Mouse (Mus musculus): ENCODE measurements at regions not wholly inside any gene's neighbourhood (a gene's known extent, or its start where the extent isn't known, plus 50 kb on each side); places are given as distances from the start of the nearest gene placed in this dataset.

DNA sequence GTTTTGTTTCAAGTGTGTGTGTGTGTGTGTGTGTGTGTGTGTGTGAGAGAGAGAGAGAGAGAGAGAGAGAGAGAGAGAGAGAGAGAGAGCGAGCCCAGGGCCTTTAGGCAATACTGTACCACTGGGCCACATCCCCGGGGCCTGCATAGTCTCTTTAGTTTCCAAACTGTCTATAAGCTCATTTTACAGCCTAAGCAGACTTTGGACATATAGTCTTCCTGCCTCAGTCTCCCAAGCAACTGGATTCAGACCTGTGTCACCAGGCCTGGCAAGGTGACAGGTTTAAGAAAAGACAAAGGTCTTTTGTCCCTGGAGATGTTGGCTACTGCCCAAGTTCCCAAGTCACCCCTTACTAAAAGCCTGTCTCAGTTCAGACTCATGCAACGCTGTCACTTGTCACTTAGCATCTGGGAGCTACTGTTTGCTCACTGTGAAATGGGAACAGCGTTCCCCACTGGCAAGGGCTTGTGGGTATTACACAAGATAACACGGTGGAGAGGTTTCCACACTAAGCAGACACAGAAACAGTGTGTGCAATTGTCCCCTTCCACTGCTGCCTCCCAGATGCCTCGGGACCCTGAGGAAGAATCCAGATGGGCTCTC is 113.6 kb upstream of the Irf2bp2 start:
- no peak for DNase-seq

DNA sequence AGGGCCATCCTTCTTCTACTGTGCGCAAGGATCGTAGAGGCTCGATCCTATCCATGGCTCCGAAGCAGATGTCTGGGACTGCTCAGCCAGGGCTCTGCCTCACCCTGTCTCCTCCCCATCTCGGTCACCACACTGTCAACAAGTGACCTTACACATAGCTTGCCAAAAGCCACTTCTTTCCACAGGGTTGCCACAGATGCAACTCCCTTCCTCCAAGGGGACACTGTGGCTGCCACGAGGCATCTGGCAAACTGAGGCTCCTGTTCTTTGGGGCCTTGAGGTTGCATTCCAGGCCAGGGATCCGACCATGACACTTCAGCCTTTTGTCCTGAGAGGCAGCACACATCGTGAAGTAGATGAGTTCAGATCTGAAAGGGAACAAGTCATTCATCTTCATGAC is 112.5 kb upstream of the Irf2bp2 start:
- DNase-seq: no peak

DNA sequence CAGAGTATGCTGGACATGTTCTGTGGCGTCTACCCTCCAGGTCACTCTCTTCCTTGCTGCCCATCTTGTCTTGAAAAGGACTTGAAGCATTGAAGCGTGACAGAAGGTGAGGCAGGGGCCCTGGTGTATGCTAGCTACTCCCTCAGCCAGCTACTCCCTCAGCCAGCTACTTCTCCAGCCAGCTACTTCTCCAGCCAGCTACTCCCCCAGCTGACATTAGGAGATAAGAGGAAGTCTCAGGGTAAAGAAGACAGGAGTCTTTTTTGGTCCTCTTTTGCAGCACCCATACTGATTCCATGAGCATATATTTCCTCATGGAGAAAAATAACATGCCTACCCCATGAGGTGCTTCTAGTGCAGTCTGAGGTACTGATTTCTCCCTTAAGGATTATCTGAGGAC is 111.6 kb upstream of the Irf2bp2 start:
- DNase-seq: no peak

DNA sequence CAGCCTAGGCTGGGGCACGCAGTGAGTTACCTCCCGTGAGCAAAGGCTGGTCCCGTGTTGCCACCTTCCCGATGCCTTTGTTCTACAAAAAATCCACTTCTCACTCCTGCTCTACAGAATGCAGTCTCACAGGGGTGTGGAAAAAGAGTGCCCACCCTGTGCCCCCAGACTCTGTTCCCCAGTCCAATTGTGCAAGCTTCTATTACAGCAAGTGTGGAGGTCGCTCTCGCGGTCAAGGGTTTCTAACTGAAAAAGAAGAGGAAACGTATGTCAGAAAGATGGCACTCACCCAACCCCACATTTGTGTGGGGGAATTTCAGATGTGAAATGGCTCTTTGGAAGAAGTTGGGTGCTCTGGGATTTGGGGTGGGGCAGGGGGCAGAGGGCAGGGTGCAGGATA is 110.9 kb upstream of the Irf2bp2 start:
- DNase-seq: no peak

DNA sequence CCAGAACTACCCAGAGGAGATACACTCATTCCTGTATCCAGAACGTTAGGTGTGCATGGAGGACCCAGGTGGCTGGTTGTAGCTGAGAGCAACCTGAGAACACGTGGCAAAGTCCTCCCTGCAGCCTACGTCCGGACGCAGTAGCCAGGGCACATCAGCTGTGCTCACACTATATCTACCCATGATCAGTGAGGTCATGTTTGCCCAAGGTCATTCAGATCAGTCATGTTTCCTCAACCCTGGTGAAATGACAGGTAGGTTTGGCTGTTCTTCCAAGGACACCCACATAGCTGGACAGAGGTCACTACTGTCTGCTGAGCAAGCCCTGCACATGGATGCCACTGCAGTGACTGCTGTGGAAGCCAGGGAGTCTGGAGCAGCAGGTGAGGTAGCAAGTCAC is 109.8 kb upstream of the Irf2bp2 start:
- DNase-seq: no peak

DNA sequence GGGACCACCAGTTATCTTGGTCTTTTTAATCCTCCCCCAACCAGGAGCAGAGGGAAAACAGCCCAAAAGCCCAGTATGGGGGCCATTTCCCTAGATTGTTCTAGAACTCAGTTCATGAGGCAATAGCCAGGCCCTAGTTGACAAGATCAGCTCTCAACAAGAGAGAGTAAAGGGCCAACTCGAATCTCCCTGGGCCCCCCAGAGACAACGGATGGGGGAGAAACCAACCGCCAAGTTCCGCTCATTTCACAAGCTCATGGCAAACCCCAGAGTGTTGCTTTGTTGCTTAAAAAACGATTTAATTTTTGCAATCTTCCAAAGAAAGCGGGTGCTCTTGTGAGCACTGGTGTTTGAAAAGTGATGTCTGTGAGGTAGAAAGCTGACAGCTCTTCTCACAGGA is 108.5 kb upstream of the Irf2bp2 start:
- no peak for DNase-seq

DNA sequence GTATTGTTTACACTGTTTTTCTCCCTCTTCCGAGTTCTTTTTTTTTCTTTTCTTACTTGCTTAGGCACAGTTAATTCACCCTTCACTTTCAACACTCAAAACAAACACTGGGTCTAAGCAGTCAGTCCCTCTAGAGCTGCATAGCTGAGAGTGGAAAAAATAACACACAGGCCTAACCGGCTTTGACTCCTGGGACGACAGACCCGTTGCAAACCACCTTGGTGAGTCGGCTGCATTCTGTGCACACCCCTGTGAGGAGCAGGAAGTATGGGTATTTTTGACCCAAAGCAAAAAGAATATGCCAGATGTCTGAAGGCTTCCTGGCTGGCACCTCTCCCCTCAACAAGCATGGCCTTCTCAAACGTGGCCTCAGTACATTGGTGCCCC is 105.6 kb upstream of the Irf2bp2 start:
- no peak for DNase-seq

DNA sequence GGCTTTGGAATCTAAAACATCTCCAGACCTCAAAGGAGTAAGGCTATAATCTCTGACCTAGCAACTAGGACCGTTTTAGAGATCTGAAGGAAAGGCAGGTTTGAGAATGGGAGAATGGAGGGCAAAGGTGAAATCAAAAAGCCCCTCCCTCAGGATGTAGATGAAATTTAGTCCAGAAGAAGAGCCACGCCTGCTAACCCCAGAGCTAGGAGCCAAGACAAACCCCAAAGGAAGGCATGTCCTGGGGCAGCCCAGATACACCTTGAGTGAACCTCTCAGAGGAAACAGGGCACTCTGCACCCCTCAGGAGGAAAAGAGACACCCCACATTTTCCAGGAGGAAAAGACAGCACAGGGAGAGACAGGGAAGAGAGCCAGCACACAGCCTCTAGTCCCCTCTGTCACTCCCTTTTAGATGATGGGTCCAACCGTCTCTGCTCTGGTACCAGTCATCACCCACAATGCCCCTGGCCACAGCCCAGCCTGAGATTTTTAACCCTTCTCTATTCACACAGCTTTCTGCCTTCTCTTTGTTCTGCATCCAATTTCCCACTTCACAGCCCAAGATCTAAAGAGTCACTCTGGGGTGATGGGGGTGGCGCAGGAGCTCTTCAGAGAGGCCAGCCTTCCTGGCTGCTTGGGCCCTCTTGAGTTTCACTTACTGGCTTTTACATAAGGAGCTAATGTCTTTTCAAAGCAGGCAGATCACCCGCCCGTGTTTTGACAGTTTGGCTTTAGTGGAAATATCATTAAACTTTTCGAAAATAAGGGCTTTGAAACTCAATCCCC is 105.0 kb upstream of the Irf2bp2 start:
- no peak for DNase-seq

DNA sequence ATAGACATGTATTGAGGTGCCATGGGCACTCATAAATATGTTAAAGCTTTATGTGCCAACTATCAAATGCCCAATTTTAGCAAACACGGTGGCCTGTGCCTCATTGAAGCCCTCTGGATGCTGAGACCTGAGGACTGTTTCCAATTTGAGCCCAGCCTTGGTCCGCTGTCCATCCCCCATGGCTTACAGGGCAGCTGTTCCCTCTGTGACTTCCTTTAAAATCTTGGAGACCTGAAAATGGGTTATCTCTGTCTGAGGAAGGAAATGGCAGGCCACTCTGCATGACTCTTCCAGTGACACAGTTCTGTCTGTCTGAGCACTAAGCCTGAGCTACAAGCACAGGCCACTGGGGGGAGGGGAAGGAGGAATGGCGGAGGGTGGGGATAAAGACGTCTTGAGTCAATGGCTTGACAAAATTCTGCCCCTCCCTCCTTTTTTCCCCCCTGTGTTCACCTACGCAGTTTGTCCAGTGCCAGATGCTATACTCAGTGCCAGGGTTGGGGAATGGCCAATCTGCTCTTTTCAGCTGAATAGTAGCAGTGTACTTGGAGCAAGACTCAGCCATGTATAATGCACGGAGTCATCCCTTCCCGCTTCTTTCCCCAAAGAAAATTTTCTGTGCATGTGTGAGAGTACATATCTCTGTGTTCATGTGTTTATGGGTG is 102.7 kb upstream of the Irf2bp2 start:
- no peak for DNase-seq

DNA sequence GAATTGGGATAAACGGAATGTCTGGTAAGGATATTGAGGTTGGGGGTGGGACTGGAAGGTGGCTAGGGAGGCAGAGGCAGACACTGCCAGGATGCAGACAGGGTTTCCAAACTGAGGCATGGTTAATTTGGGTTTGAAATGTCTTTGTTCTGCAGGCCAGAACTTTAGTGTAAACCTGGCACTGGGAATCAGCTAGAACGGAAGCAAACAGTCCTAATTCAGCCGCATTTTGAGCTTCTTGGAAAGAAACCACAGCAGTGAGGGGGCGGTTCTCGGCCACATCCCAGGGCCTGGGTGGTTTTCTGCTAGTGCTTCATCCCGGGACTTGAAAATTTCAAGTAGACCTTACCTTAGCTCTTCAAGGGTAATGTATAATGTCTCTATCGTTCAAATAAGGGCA is 100.6 kb upstream of the Irf2bp2 start:
- DNase-seq: no peak

DNA sequence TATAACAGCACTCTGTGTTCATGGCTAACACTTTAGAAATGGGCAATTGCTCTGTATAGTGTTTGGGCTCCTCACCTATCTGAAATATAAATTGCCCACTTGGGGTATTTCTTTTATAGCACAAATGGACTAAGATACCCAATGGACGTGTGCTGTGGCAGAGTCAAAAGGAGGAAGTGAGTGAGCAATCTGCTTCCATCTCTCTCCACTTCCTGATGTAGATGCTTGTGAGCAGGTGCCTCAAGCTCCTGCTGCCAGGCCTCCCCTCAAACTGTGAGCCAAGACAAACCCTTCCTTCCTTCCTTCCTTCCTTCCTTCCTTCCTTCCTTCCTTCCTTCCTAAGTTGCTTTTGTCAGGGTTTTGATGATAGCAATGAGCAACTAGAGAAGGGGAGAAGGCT is 99.9 kb upstream of the Irf2bp2 start:
- no peak for DNase-seq

DNA sequence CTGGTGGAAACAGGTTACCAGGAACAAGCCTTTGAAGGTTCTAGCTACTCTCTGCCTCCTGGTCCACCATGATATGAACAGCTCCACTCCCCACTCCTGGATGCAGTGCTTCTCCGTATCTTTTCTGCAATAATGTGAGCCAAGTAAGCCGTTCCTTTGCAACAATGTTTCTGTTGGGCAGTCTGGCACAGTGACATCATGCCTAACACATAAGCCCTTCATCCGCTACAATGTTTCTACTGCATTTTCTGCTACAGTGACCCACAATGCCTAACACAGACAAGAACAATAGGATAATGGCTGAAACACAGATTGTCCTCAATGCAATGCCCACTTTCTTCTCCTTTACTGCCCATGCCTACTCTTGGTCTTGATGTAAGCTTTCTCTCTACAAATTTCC is 98.9 kb upstream of the Irf2bp2 start:
- DNase-seq: no peak

DNA sequence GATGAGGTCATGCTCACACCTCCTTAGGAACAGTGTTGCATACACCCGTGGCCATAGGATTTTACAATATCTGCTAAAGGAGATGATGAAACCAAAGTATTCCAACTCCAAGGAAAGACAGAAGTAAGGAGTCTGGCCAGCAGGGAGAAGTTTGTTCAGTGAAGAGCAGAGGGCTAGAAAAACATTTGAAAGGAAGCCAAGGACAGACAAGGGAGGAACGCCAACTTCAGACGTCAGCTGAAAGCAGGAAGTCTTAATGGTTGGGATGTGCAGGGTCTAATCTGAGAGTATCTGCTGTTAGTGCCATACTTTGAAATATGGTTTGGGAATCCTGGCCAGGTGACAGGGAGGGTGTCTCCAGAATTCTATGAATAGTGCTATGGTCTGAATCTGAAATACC is 98.5 kb upstream of the Irf2bp2 start:
- no peak for DNase-seq

DNA sequence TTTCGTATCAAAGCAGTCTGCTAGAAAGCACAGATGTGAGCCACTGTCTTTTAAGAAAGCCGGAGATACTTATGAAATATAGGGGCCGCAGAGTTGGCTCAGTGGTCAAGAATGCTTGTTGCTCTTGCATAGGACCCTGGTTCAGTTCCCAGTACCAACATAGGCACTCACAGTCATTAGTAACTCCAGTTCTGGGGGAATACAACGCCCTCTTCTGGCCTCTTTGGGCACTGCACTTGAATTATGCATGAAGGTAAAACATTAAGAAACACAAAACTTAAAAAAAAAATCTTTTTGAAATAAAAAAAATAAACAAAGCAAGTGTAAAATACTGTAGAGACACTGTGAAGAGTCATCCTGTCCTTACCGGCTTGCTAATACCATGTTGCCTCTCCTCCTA is 94.7 kb upstream of the Irf2bp2 start:
- no peak for DNase-seq

DNA sequence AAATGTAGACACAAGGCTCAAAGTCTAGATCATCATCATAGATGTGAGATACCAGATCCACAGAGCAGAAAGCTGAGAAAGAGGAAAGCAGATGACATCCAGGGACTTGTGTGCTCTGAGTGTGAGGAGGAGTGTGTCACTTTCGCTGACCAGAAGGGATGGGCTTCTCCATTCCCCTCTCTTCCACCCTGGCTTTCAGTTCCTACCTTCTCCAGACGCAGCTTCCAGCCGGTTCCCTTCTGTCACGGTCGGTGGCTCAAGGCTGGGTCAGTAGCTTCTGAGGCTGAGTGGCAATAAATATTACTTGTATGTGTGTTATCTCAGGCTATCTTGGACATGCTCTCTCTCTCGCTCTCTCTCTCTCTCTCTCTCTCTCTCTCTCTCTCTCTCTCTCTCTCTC is 94.2 kb upstream of the Irf2bp2 start:
- no peak for DNase-seq

DNA sequence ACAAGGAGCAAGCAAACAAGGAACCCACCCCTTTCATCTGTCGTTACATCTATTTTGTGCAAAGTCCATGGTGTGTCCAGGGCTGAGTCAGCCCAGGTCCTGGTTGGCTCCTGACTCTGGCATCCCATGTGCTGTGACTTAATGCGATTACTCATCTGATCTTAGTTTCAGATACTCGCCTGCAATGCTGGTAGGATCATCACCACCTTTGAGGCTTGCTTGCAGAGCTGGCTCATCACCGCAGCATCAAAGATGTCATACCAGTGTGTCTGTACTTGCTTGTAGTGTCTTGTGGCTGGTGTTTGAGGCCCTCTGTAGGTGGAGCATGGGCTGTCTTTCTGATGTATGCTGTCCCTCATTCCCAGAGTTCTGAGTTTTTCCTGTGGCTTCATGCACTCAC is 93.0 kb upstream of the Irf2bp2 start:
- DNase-seq: no peak

DNA sequence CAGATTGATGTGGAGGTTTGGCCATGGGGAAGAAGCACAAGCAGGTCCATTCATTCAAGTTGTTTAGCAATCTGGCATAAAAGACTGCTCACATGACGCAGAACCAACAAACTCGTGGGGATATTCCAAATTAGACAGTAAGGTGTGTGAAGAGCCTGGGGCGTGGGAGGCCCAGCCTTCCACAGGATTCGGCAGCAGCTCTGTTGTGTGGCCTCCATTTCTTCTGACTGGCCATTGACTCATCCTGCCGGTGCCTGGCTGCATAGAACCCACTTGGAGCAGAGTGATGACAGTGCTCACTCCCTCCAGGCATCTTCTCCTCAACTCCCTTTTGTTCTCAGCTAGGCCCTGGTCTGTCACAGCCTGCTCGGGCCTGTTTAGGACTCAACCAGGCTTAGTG is 91.6 kb upstream of the Irf2bp2 start:
- DNase-seq: no peak

DNA sequence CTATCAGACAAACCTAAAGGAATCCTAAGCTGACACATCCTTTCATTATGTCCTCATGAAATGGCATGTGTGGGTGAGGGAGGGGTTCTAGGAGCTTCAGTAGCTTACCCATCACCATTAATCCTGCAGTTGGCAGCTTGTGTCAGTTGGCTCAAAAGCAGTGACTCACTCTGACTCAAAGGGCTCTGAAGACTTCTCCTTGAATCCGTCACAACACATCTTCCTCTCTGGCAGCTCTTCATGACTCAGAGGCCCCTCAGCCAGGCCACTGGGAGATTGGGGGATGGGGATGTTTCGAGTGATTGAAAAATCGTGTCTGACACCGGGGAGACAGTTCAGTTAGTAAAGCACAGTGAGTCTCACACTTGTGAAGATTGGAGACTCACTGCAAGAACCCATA is 90.2 kb upstream of the Irf2bp2 start:
- no peak for DNase-seq

DNA sequence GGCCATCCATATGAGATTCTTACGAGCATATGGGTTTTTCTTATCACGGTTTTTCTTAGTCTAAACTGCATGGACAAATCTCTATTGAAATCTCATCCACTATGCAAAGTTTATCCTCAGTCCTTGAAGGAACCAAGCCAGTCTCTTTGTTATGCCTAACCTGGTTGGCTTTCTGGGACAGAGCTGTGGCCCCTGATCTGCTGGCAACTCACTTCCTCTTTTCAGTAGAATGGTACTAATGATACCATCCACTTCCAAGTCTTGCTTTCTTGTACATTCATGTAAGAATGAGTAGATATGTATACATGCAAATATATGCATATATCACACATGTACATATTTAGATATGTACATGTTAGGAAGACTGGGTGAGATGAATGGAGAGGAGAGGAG is 89.8 kb upstream of the Irf2bp2 start:
- no peak for DNase-seq

DNA sequence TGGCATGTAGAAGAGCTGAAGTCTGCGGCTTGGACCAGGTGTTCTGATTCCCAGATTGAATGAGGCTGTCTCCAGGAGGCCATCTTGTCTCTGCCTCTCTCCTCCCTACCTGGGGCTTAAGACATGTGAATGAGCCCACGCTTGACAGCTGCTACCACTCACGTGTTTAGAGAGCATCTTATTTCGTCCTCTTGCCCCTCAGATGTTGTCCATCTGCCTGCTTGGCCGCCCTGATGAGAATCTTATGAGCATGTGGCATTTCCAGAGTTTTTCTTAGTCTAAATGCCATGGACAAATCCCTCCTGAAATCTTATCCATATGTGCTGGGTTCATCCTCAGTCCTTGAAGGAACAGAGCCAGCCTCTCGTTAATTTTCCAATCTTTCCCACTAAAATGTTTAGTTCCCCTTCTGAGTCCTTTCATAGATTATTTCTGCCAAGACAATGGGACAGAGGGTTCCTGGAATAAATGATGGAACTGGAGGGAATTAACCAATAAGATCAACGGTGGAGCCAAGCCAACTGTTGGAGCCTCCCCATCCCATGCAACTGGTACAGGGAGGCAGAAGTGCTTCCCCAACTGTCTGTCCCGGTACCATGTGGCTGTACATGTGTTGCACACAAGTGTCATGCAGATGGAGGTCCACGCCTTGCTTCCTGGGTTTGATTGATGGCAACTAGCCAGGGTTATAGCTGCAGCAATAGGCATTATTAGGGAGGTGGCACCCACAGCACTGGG is 89.2 kb upstream of the Irf2bp2 start:
- no peak for DNase-seq

DNA sequence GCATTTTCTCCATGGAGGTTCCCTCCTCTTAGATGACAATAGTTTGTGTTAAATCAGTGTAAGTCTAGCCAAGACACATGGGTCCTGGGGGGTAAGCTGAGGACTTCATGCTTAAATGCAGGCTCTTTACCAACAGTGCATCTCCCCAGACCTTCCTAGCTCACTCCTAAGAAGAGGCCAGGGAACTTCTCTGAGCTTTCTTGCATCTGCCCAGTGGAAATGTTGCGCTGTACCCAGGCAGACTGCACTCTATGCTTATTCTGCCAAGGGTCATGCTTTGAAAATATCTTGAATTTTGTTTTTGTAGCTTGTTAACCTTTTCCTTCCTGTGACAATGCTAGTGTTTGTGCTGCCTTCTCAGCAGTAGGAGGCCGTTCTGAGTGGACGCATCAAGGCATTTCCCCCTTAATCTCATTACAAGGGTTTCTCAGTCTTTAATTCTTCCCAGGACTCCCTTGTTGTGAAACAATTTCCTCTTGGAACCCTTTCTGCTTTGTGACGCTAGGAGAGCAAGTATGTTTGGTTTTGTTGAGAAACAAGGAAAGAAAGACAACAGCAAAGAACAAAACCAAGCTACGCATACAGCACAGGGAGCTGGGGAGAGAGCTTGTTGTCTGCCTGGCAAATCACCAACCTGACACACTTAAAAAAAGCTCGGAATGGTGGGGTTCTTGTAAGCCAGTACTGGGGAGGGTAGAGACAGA is 88.3 kb upstream of the Irf2bp2 start:
- no peak for DNase-seq

DNA sequence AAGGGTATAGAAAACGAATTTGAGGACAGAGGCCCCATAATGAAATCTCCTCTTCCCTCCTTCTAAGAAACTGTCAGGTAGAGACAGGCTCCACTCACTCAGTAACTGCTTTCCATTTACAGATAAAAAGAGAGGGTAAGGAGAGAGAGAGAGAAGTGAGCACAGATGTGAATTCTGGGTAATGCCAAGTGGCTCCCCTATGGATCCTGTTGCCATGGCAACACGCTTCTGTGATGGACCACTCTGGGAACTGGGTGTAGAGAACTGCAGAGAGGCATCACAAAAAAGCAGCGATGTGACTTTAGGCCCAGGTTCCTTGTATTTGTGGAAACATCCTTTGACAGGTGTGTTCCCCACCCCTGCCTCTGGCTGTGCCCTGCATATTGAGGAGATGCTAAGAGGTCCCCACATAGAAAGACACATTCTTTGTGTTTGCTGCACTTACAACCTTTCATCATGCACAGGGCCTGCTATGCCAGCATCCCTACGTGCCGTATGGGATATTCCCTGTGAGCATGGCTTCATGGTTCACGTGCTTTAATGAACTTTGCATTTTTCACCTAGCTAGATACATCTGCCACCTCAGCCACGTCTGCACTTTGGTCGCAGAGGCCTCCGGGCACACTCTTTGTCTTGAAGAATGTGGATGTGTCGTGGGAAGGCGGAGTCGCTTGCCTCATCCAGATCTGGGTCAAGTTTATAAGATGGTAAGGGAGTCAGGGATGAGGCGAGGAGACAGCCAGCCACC is 84.4 kb upstream of the Irf2bp2 start:
- no peak for DNase-seq

Data from cerebellum, adult 8-10 months (tissue).